Mouse (Mus musculus): Measurements from ENCODE around the gene Rab17. TPM values are rescaled to one million over a fixed set of nuclear protein-coding genes. Genes with fewer than 3 reads are reported as not detected.

The Rab17 gene
- polyA plus RNA-seq (2016; fragmentation: Nextera tagmentation; extraction: Ambion mirVana), result 0.39 and 0.44 TPM in 2 replicates

GRCm38 (mm10) chr1:90969347-90969784 lies at the start of gene Rab17:
Rab17 (minus strand) TSS chr1:90969661.
- DNase-seq (ENCODE audit: low spot score), result no peak
- Histone ChIP-seq H3K27ac (replicated peaks) (0 out of 2 replicates have a peak within 1 kb of the TSS, but pooled peaks have one; percentile 21), H3K27me3 (replicated peaks; ENCODE audit: low read depth, poor library complexity, severe bottlenecking) (peaks cover 20% of the 10 kb centered on the region), H3K4me1 (peaks cover 45% of the 10 kb centered on the region), H3K4me3 (no peak within 1 kb of the TSS), H3K9me3 (no peaks in the 10 kb centered on the region), H3K36me3 (replicated peaks) (no peaks in the 10 kb centered on the region)
- 35% methylated on average over 9 of the region's 9 CpGs for WGBS

DNA sequence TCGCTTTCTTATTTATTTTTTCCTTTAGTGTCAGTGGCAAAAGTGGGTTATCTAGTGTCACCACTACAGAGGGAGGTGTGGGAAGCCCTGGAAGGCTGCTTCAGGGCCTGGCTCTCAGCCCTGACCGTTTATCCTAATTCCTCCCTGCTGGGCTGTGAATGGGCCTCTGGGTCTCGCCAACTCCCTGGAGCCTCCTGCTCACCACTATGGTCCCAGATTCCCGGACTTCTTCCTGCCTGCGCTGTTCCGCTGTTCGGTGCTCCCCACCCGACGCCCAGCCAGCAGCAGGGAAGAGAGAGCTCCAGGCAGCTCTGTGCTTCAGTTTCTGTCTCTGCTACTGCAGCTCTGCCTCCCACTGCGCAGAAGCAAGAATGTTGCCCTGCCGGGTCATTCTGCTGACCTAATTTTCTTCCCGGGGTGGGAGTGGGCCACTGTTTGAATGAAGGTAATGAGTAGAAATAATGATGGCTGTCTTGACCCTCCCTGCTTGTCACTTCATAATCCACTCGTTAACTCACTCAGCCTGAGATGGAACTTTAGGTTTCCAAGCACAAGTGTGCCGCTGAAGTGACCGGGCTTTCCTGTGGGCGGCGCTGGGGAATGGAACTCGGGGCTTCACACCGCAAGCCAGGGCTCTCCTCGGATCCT lies 47.8 kb upstream of the Rab17 start:
- peaks cover 9% of the 10 kb centered on the region for H3K36me3 ChIP-seq (replicated peaks)
- DNase-seq (ENCODE audit: low spot score), result peak; percentile 53
- no peaks in the 10 kb centered on the region for H3K27me3 ChIP-seq (replicated peaks; ENCODE audit: low read depth, poor library complexity, severe bottlenecking)
- peaks cover 37% of the 10 kb centered on the region for H3K4me1 ChIP-seq
- no peaks in the 10 kb centered on the region for H3K9me3 ChIP-seq
- peak overlapping the region; percentile 32 for H3K4me3 ChIP-seq
- WGBS, result 12% methylated on average over 20 of the region's 20 CpGs
- H3K27ac ChIP-seq (replicated peaks), result peak overlapping the region; percentile 72

DNA sequence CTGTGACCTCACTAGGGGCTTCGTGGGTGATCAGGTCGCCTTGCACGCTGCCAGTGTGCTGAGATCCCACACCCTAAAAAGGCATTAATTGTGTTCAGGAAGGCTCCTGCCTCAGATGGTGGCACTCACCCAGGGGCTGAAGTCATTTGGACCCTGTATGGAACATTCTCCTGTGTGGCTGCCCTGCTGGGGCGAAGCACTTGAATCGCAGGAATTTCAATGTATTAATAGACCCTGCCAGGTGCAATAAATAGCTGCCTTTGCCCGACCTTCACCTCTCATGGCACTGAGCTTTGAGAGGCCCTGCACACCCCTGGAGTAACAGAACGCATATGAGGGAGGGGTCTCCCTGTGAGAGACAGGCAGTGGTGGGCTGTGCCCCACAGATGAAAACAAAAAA lies 46.1 kb upstream of the Rab17 start:
- Histone ChIP-seq H3K27ac (replicated peaks) (0 out of 2 replicates have a peak overlapping the region, but pooled peaks have one; percentile 14), H3K4me1 (peaks cover 48% of the 10 kb centered on the region), H3K9me3 (no peaks in the 10 kb centered on the region), H3K36me3 (replicated peaks) (peaks cover 5% of the 10 kb centered on the region), H3K4me3 (no peak overlapping the region), H3K27me3 (replicated peaks; ENCODE audit: low read depth, poor library complexity, severe bottlenecking) (no peaks in the 10 kb centered on the region)
- 78% methylated on average over 7 of the region's 7 CpGs for WGBS
- no peak for DNase-seq (ENCODE audit: low spot score)

- Histone ChIP-seq H3K9me3 (no peaks in the 10 kb centered on the region), H3K4me1 (peaks cover 48% of the 10 kb centered on the region), H3K27ac (replicated peaks) (0 out of 2 replicates have a peak overlapping the region, but pooled peaks have one; percentile 11), H3K36me3 (replicated peaks) (no peaks in the 10 kb centered on the region), H3K27me3 (replicated peaks; ENCODE audit: low read depth, poor library complexity, severe bottlenecking) (no peaks in the 10 kb centered on the region), H3K4me3 (no peak overlapping the region)
- WGBS, result 67% methylated on average over 3 of the region's 3 CpGs
- DNase-seq (ENCODE audit: low spot score), result peak; percentile 42
These were observed 44.3 kb upstream of the Rab17 start for GRCm38 (mm10) chr1:91013803-91014202.

GRCm38 (mm10) chr1:91011336-91011735 lies 41.9 kb upstream of the Rab17 start:
- Histone ChIP-seq H3K9me3 (no peaks in the 10 kb centered on the region), H3K27me3 (replicated peaks; ENCODE audit: low read depth, poor library complexity, severe bottlenecking) (no peaks in the 10 kb centered on the region), H3K36me3 (replicated peaks) (no peaks in the 10 kb centered on the region), H3K4me3 (no peak overlapping the region), H3K27ac (replicated peaks) (no peak overlapping the region), H3K4me1 (peaks cover 37% of the 10 kb centered on the region)
- 81% methylated on average over 3 of the region's 3 CpGs for WGBS
- DNase-seq (ENCODE audit: low spot score), result no peak

- Histone ChIP-seq H3K4me1 (peaks cover 35% of the 10 kb centered on the region), H3K36me3 (replicated peaks) (no peaks in the 10 kb centered on the region), H3K4me3 (no peak overlapping the region), H3K27ac (replicated peaks) (no peak overlapping the region), H3K9me3 (no peaks in the 10 kb centered on the region), H3K27me3 (replicated peaks; ENCODE audit: low read depth, poor library complexity, severe bottlenecking) (no peaks in the 10 kb centered on the region)
- WGBS, result 93% methylated on average over 2 of the region's 2 CpGs
- DNase-seq (ENCODE audit: low spot score), result no peak
These were observed 41.3 kb upstream of the Rab17 start for GRCm38 (mm10) chr1:91010716-91011115.

GRCm38 (mm10) chr1:91010216-91010615 lies 40.8 kb upstream of the Rab17 start:
- Histone ChIP-seq H3K9me3 (no peaks in the 10 kb centered on the region), H3K27me3 (replicated peaks; ENCODE audit: low read depth, poor library complexity, severe bottlenecking) (no peaks in the 10 kb centered on the region), H3K4me1 (peaks cover 30% of the 10 kb centered on the region), H3K36me3 (replicated peaks) (no peaks in the 10 kb centered on the region), H3K27ac (replicated peaks) (no peak overlapping the region), H3K4me3 (no peak overlapping the region)
- no peak for DNase-seq (ENCODE audit: low spot score)
- 84% methylated on average over 7 of the region's 7 CpGs for WGBS

GRCm38 (mm10) chr1:91009266-91009665 lies 39.8 kb upstream of the Rab17 start:
- no peak for DNase-seq (ENCODE audit: low spot score)
- Histone ChIP-seq H3K27ac (replicated peaks) (no peak overlapping the region), H3K27me3 (replicated peaks; ENCODE audit: low read depth, poor library complexity, severe bottlenecking) (no peaks in the 10 kb centered on the region), H3K9me3 (no peaks in the 10 kb centered on the region), H3K4me1 (peaks cover 25% of the 10 kb centered on the region), H3K36me3 (replicated peaks) (no peaks in the 10 kb centered on the region), H3K4me3 (no peak overlapping the region)
- WGBS, result 92% methylated on average over 6 of the region's 6 CpGs

DNA sequence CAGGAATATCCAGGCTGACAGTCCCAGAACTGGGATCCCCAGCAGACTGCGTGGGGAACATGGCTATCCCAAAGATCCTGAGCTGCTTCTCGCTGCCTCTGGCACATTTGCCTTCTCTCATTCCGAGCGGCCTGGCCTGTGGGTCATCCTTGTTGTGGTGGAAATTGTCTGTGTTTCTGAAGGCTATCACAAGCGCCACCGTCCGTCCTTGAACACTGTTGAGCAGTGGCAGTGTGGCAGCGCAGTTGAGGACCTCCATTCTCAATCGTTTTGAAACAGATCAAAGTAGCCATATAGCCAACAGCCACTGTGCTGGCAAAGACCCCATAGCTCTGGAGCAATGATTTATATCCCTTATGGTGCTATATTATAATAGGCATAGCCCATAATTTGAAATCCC lies 39.3 kb upstream of the Rab17 start:
- H3K4me3 ChIP-seq, result no peak overlapping the region
- no peaks in the 10 kb centered on the region for H3K36me3 ChIP-seq (replicated peaks)
- H3K9me3 ChIP-seq, result no peaks in the 10 kb centered on the region
- no peak for DNase-seq (ENCODE audit: low spot score)
- WGBS, result 94% methylated on average over 9 of the region's 9 CpGs
- H3K4me1 ChIP-seq, result peaks cover 20% of the 10 kb centered on the region
- H3K27me3 ChIP-seq (replicated peaks; ENCODE audit: low read depth, poor library complexity, severe bottlenecking), result no peaks in the 10 kb centered on the region
- no peak overlapping the region for H3K27ac ChIP-seq (replicated peaks)

- Histone ChIP-seq H3K27me3 (replicated peaks; ENCODE audit: low read depth, poor library complexity, severe bottlenecking) (no peaks in the 10 kb centered on the region), H3K9me3 (no peaks in the 10 kb centered on the region), H3K4me1 (peaks cover 17% of the 10 kb centered on the region), H3K4me3 (no peak overlapping the region), H3K36me3 (replicated peaks) (no peaks in the 10 kb centered on the region), H3K27ac (replicated peaks) (no peak overlapping the region)
- DNase-seq (ENCODE audit: low spot score), result no peak
- 91% methylated on average over 14 of the region's 14 CpGs for WGBS
These were observed 38.8 kb upstream of the Rab17 start for GRCm38 (mm10) chr1:91008147-91008682.

GRCm38 (mm10) chr1:91006708-91007107 lies 37.2 kb upstream of the Rab17 start:
- 94% methylated on average over 9 of the region's 9 CpGs for WGBS
- Histone ChIP-seq H3K27me3 (replicated peaks; ENCODE audit: low read depth, poor library complexity, severe bottlenecking) (no peaks in the 10 kb centered on the region), H3K9me3 (no peaks in the 10 kb centered on the region), H3K4me3 (no peak overlapping the region), H3K27ac (replicated peaks) (no peak overlapping the region), H3K36me3 (replicated peaks) (0 out of 2 replicates have a peak, but pooled peaks cover 3% of the 10 kb centered on the region), H3K4me1 (peaks cover 5% of the 10 kb centered on the region; the same call in 1 of the 2 replicates)
- no peak for DNase-seq (ENCODE audit: low spot score)

- Histone ChIP-seq H3K27me3 (replicated peaks; ENCODE audit: low read depth, poor library complexity, severe bottlenecking) (no peaks in the 10 kb centered on the region), H3K9me3 (no peaks in the 10 kb centered on the region), H3K36me3 (replicated peaks) (peaks cover 3% of the 10 kb centered on the region; the same call in 1 of the 2 replicates), H3K4me1 (peaks cover 5% of the 10 kb centered on the region; the same call in 1 of the 2 replicates), H3K4me3 (no peak overlapping the region), H3K27ac (replicated peaks) (no peak overlapping the region)
- 88% methylated on average over 5 of the region's 5 CpGs for WGBS
- DNase-seq (ENCODE audit: low spot score), result no peak
These were observed 36.6 kb upstream of the Rab17 start for GRCm38 (mm10) chr1:91006037-91006436.
